Mouse (Mus musculus): ENCODE measurements around the gene Sf3a1.
A peak's percentile ranks its signal among the peaks of the same experiment; 100 is the strongest.
"Not testable (repeated sequence)": the region's sequence is repeated elsewhere in the genome, so short reads cannot be mapped to it uniquely, and the experiment has no call there.

Sf3a1 gene

DNA sequence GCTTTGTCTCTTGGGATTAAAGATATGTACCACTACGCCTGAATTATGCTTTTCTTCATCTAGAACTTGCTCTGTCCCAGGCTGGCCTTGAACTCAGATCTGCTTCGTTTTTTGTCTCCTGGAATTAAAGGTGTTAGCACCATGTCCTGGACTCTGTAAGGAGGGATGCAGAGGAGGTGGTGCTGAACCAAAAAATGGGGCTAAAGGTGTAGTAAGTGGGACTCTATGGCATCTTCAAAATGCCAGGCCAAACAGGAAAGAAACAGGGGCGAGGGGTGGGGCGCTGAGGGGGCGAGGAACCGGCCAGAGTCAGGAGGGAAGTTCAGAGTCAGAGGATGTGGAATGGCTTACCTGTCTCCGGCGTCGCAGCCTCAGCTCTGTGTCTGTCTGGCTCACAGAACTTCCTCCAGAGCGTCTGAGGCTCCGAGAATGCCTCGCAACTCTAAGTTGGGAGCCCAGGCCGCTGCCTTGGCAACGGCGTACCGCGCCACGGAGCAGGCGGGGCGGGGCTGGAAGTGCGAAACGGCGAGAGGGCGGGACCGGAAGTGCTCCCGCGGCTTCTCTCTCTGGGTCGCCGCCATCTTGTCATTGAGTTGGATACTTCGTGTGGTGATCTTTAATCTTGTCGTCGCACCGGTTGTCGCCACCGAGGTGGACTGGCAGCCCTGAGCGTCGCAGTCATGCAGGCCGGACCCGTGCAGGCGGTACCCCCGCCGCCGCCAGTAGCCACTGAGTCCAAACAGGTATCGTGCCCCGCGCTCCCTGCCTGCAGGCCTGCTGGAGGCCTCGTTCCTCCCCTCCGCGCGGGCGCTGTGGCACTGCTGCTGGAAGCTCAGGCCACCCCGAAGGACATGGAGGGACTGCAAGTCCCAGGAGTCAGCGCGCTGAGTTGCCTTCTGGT is at the start of gene Sf3a1, which contains the start of gene Ccdc157:
Gene Sf3a1, plus strand, starts transcription at position 543 of the 901 bp plus-strand sequence.
Gene Ccdc157, minus strand, starts transcription at position 486 of the 901 bp plus-strand sequence.
- peak; percentile 93 for DNase-seq (ENCODE audit: low read depth, low spot score)

DNA sequence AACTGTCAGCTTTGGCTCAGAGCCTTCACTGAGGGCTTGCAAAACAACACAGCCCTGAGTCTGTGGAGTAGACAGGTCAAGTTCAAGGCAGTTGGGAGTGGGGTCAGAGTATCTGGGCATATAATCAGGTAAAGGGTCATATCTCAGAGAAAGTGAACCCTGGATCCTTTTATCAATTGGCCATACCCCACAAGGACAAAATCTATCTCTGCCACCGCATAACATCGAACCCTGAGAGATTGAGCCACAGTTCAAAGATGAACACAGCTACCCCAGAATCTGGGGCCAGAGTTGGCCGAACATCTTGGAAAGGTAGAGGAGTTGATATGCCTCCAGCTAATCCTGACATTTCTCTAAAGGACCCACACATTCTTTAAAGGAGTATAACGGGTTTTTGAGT is 48.1 kb upstream of the Sf3a1 start:
- DNase-seq (ENCODE audit: low read depth, low spot score) = no peak

DNA sequence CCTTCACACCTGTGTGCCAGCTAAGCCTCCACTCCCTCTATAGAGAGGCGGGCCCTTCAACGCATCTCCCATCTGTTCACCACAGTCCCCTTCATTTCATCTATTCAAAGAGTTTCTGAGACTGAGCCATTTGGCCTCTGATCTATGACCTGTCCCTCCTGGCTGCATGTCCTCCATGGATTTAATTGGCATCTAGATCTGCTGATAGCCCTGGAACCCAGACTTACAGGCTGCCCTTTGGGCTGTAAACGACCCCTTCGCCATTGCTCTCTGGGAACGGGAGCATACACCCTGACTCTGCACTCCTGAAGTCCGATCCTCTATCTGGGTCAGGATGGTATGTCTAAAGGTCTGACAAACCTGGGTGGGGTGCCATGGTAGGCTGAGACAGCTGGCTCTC is 47.3 kb upstream of the Sf3a1 start:
- DNase-seq (ENCODE audit: low read depth, low spot score) = no peak

DNA sequence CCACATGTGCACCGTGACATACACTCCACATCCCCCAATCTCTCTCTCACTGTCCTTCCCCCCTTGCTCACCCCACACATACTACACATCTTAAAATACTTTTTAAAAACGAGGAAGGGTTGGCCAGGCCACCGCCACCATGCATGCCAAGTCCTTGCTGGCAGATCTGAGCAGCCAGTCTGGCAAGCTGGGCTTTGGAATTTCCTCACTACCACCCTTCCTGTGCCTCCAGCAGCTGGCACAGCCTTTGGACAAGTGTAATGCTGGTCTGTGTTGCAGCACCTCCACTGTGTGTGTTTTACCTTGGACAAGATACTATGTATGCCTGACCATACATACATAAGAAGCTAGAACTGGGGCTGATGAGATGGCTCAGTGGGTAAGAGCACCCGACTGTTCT is 46.7 kb upstream of the Sf3a1 start:
- DNase-seq (ENCODE audit: low read depth, low spot score) = no peak

DNA sequence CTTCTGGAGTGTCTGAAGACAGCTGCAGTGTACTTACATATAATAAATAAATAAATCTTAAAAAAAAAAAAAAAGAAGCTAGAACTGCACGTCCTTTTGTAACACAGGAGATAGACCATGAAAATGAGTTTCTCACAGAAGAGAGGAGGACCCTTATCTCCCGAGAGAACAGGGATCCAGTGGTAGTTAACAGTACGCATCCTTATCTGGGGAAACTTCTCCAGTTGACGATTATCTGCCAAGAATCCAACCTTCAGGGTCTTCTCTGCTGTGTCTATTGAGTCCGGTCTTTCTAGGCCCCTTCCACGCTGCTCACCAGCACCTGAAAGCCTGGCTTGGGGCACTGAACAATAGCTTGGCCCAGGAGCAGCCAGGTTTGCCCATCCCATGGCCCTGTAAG is 46.2 kb upstream of the Sf3a1 start:
- no peak for DNase-seq (ENCODE audit: low read depth, low spot score)

DNA sequence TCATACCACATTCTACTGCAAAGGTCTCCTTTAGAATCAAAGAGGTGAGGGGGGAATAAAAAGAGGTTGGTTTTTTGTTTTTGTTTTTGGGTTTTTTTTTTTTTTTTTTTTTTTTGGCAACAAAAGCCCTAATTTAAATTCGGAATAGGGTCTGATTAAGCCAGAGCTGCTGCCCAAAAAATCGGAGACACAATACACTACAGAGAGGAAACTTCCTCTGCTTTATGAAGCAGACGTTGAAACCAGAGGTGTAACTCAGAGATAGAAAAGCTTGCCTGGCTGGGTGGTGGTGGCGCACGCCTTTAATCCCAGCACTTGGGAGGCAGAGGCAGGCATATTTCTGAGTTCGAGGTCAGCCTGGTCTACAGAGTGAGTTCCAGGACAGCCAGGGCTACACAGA is 45.6 kb upstream of the Sf3a1 start:
- DNase-seq (ENCODE audit: low read depth, low spot score) = not testable (repeated sequence)

DNA sequence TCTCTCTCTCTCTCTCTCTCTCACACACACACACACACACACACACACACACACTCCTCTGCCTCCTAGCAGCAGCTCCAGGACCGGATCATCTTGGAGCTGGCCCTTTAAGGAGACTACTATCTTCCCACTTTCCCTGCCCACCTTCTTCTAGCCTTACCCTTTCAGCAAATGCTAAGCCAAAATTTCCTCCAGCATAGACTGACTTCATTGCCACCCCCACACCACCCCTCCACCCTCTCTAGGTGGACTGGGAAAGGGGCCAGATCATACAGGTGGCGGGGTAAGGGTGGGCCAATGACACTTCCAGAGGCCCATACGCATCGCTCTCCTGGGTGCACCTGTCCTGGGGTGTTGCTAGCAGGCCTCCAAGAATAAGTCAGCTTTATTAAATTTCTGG is 44.7 kb upstream of the Sf3a1 start:
- DNase-seq (ENCODE audit: low read depth, low spot score) = no peak

DNA sequence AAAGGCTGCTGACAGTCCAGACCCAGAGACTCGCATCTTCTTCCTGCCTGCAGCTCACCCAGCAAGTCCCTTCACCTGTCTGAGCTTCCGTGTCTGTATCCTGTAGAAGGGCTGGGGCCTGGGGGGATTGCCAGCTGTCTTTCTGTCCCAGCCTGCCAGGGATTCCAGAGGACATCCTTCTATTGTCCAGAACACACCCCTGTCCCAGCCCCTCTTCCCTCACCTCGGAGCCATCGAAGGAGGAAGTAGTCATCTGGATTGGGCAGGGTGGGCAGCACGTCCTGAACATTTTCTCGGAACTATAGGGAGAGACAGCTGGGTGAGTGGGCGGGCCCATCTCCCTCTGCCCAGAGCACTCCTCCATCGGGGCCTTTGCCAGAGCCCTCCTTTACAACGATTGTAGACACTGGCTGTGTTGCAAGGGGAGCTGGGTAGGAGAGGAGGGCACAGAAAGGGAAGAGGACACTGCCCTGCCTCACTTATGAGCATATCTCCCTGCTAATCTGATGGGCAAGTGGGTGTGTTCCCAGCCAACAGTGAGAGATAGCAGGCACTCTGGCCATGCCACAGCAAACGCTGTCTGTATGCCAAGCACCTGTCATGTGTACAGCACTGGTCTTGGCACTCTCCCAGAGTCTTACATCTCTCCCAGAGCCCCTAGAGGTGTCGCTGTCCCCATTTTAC is 43.5 kb upstream of the Sf3a1 start:
- DNase-seq (ENCODE audit: low read depth, low spot score) = no peak

DNA sequence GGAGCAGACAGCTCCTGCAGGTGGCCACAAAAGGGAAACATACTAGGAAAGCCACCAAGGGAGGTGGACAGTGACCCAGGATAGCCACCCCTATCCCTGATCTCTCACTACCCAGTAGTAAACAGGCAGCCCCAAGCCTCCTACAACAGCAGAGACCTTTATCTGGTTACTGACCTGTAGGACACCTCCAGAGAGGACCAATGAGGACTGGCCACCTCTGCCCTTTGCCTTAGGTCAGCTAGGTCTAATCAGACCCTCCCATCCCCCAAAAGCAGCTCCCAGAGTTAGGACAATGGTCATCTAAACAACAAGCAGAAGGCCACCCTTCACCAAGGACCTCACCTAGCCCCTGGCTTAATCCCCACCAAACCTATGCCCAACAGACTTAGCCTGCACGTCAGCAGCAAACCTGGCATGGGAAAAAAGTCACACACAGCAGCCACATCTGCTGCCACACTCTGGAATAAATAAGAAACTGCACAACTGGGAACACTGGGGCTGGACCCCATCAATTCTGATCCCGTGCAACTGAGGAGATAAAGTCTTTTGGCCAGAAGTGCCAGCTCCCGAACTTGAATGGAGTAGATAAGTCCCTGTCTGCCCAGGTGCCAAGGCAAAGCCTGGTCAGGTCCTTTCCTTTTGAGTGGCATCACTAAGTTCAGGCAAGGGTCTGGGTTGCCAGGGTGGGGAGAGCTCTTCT is 42.6 kb upstream of the Sf3a1 start:
- no peak for DNase-seq (ENCODE audit: low read depth, low spot score)

DNA sequence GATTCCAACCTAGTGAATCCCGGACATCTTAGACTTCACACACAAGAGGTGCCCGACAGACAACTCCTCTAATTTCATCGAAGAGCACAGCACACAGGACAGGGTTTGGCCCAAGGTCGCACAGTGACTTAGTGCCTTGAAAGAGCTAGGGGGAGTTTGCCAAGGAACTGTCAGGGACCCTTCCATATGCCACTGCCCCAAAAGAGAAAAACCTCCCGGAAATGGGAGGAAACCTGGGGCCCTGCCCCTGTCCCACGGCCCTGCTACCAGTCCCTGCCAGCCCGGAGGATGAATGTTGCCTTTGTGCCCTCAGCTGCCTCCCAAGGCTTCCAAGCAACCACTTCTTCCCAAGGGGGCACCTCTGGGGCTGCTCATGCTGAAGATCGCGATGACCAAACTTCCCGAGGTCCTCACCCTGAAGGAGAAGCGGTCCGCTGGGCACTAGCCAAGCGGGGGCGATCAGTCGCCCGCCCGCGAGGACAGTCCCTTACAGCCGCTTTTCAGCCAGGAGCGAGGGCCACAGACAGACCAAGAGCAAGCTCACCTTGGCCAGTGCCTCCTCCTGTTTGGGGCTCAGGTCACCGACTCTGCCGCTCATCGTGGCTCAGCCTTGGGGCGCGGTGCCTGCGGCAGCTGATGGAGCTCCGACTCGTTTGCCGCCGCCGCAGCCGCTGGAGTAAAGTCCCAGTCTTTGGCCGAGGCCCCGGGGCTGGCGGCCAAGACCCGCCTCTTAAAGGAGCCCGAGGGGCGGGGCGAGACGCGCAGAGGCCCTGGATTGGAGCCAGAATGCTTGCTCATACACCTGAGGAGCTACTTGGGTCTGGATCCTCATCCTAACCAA is 41.8 kb upstream of the Sf3a1 start:
- DNase-seq (ENCODE audit: low read depth, low spot score) = peak; percentile 60

DNA sequence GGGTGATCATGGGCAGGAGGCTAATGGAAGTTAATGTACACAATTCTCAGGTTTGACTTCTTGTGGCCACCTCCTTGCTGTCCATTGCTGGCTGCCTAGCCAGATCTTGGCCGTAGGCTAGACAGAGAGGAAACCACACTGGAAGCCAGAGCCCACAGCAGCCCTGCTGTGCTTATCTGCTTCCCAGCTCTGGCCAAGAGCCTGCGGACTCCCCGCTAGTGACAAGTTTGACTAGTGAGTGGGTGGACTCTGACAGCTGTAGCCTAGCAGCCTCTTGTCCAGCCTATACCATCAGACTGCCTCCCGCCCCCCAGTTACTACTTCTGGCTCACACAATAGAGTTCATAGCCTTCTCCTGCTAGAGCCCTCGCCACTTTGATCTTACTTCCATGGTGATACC is 40.5 kb upstream of the Sf3a1 start:
- DNase-seq (ENCODE audit: low read depth, low spot score) = no peak

DNA sequence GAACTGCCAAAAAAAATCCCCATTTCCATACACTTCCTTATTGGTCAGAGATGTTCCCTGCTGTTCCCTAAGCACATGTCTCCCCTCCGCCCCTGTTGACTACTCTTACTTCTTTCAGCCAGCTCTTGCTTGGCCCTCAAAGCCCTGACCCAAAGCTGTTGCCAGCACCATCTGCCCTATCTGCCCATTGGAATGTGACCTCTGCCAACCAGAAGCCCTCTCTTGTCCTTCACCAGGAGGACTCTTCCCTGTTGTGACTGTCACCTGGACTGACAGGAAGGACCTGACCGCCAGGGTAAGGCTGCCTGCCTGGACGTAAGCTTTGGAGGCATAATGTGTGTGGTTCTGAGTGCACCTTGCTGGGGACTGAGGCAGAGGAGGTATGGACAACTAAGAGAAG is 38.5 kb upstream of the Sf3a1 start:
- no peak for DNase-seq (ENCODE audit: low read depth, low spot score)

DNA sequence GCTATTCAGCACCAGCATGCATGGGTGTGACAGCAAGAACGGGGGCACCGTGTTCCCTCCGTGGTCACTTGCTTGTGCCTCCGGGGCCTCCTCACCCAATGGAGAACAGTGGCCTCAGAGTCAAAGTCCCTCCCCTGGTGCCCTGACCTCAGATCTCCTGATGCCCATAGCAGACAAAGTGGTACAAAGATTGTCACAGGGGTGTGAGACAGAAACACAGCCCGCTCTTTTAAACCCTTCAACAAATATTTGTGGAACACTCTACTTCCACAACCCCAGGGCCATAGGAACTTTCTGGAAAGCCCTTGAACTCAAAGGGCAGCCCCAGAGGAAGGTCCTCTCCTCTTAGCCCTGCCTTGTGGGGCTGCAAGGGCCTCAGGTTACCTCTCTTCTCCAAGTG is 37.9 kb upstream of the Sf3a1 start:
- no peak for DNase-seq (ENCODE audit: low read depth, low spot score)

DNA sequence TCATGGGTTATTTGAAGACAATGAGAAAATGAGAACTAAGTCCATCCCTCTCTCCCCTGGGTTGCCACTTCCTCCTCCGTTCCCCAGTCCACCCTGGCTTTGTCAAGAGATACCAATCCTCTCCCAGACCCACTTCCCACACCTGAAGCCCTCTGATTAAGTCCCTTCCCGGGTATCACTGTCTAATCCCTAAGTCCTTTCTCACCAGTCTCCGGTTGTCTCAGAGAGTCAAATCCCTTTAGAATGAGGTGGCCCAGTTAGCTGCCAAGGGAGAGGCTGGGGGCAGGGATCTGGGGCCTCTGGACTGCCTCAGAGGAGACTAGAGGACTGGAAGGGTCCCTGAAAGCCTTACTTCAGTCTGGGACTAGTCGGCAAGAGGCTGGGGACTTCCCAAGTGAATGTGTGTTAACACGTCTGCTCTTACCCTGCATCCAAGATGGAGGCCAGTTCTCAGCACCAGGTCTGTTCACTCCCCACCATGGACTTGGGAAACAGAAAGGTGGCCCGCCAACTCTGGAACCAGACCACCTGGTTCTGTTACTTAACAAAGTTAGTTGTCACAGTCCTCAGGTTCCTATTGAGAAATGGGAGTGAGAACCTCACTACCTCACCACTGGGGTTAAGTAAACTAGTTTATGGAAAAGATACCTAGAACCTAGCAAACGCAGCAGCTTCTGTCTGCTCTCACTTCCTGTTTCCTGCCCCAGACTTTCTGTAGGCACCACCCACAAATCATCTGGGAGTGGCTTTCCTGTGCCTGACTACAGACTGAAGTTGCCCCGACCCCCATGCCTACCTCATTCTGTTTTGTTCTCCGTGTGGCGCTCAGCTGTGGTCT is 37.2 kb upstream of the Sf3a1 start, which contains the start of gene Sec14l2:
Gene Sec14l2, minus strand, starts transcription at position 674 of the 838 bp plus-strand sequence.
- DNase-seq (ENCODE audit: low read depth, low spot score) = no peak

DNA sequence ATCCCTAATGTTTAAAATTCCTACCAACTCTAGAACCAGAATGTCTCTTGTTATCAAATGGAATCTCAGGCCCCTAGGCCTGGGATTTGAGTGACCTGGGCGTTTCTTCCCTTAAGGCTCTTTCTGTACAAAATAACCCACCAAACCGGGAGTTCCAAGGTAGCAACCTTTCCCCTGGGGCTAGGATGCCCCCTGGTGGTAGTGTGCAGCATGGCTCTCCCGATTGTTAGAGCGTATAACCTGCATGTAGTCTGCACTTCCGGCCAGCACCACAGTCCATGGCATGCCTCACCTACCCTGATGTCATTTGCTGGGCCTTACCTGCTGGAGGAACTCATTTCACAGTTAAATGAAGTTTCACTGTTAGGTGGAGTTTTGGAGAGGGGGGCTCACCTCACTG is 36.2 kb upstream of the Sf3a1 start:
- DNase-seq (ENCODE audit: low read depth, low spot score) = peak; percentile 32

DNA sequence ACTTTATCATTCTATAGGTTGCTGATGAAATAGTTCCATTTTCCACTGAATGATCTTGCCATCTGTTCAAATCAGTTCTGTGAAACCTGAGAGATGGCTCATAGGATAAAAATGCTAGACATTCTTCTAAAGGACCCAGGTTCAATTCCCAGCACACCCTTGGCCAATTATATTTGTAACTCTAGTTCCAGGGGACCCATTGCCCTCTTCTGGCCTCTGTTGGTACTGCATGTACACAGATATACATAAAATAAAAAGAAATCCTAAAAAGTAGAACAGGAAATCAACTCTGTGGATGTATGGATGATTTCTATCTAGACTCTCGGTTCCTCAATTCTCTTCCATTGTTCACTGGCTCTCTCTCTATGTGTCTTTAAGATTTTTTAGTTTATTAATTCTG is 33.1 kb upstream of the Sf3a1 start:
- DNase-seq (ENCODE audit: low read depth, low spot score) = peak; percentile 10

DNA sequence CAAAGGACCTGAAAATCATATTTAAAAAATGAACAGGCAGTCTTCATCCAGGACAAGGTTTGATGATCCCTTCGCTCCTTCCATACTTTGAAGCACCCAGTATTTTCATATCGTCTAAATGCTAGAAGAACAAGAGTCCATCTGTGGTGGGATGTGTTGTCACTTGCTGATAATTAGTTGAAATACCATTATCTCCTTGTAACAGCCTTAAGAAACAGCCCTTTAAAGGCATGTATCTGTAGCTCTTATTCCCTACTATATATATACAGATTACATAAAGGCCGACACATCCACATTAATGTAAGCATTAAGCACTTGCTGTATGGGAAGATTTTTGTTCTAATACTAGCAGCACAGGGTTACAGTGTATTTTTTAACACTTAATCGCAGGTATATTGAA is 31.7 kb upstream of the Sf3a1 start:
- DNase-seq (ENCODE audit: low read depth, low spot score) = not testable (repeated sequence)

DNA sequence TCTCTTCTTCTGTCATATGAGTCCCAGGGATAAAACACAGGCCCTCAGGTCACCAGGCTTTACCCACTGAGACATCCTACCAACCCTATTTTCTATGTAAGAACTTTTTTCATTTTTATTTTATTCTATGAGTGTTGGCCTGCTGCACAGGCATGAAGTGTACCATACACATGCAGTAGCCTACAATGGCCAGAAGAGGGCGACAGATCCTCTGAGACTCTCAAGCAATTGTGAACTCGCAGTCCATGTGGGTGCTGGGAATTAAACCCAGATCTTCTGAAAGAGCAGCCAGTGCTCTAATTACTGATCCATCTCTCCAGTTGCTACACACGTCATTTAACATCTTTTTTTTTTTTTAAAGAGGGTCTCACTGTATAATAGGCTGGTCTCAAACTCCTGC is 26.7 kb upstream of the Sf3a1 start:
- DNase-seq (ENCODE audit: low read depth, low spot score) = peak; percentile 23

DNA sequence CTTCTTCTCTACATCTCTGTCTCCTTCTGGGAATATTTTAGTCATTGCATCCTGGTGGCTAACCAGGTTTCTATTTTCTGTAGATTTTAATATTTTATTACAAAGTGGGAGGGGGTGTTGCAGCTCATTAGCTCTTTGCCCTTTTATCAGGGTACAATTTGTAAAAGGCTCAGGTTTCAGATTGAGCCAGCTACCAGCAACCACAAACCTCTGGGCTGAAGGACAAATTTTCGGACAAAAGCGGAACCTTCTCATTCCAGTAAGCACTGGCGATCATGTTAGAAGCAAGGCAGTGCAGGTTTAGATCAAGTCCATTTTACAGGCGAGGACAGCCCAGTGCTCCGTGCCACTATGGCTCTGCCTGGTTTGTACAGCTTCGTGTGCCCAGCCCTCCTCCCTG is 25.8 kb upstream of the Sf3a1 start:
- DNase-seq (ENCODE audit: low read depth, low spot score) = no peak
